Mouse (Mus musculus) liver, postnatal 0 days (tissue): ENCODE data around the gene Cxcl12.

Source experiments
- CTCF ChIP-seq: sonication (generic); IDR thresholded peaks from 2 replicates; pipeline ENCODE4 v1.5.1; 2016; ENCODE audit warnings: antibody characterized with exemption, low read depth
- EP300 ChIP-seq: IDR thresholded peaks from 2 replicates; pipeline ENCODE4 v1.6.1; 2016; ENCODE audit warnings: antibody characterized with exemption, low read depth, mild to moderate bottlenecking

DNA sequence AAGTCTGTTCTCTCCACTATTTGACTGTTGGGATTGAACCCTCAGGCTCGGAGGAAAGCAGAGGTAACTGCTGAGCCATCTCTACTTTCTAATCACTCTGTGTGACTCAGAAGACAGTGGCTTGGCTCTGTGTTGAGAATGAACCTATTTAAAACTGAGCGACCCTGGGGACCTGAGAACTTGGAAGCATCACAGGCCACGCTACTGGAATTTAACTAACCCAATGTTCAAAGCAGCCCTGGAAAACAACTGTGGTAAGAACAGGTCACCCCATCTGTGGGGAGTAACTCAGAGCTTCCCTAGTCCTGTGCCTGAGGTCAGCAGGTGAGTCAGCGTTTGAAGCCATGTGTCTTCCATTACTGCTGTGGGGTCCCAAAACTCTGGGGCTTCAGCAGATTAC, 17.0 kb downstream of the Cxcl12 start:
- TF ChIP-seq EP300, result no peak
- TF ChIP-seq CTCF, result no peak
